Mouse (Mus musculus) fat pad, adult 2 months (tissue): Measurements from ENCODE around the gene Gjd3.

Source experiments
- DNase-seq: peaks from one replicate; pipeline ENCODE4 v3.0.0-alpha.2; 2011; ENCODE audit warnings: low read depth, low spot score; ENCODE audit errors: extremely low read depth

Gene Gjd3

GRCm38 (mm10) chr11:98981289-98981996, 1.4 kb downstream of the Gjd3 start:
- DNase-seq: no peak

- DNase-seq: no peak
These were observed 3.5 kb downstream of the Gjd3 start for GRCm38 (mm10) chr11:98979356-98979755.

- no peak for DNase-seq
These were observed 4.2 kb downstream of the Gjd3 start for GRCm38 (mm10) chr11:98978526-98979148.

- DNase-seq: no peak
These were observed 7.7 kb downstream of the Gjd3 start for GRCm38 (mm10) chr11:98974871-98975719.

- no peak for DNase-seq
These were observed 8.6 kb downstream of the Gjd3 start for GRCm38 (mm10) chr11:98974213-98974612.

- DNase-seq: no peak
These were observed 9.2 kb downstream of the Gjd3 start for GRCm38 (mm10) chr11:98973584-98973983.

- DNase-seq: no peak
These were observed 9.9 kb downstream of the Gjd3 start for GRCm38 (mm10) chr11:98972801-98973360.

- DNase-seq: no peak
These were observed 10.6 kb downstream of the Gjd3 start for GRCm38 (mm10) chr11:98972215-98972614.

GRCm38 (mm10) chr11:98971316-98972031, 11.3 kb downstream of the Gjd3 start:
- DNase-seq: no peak

GRCm38 (mm10) chr11:98970191-98970925, 12.5 kb downstream of the Gjd3 start:
- no peak for DNase-seq

- DNase-seq: no peak
These were observed 13.3 kb downstream of the Gjd3 start for GRCm38 (mm10) chr11:98969496-98969927.

GRCm38 (mm10) chr11:98968716-98969495, 13.9 kb downstream of the Gjd3 start:
- DNase-seq: no peak

GRCm38 (mm10) chr11:98968079-98968478, 14.7 kb downstream of the Gjd3 start:
- DNase-seq: no peak

- DNase-seq: no peak
These were observed 16.2 kb downstream of the Gjd3 start for GRCm38 (mm10) chr11:98966499-98967141.

- no peak for DNase-seq
These were observed 17.3 kb downstream of the Gjd3 start for GRCm38 (mm10) chr11:98965416-98966077.

GRCm38 (mm10) chr11:98964616-98965415, 18.0 kb downstream of the Gjd3 start:
- DNase-seq: no peak

GRCm38 (mm10) chr11:98964201-98964615, 18.6 kb downstream of the Gjd3 start:
- no peak for DNase-seq
